Comparison of ENCODE assay signal across 8 mouse cellular contexts in the genomic region with DNA sequence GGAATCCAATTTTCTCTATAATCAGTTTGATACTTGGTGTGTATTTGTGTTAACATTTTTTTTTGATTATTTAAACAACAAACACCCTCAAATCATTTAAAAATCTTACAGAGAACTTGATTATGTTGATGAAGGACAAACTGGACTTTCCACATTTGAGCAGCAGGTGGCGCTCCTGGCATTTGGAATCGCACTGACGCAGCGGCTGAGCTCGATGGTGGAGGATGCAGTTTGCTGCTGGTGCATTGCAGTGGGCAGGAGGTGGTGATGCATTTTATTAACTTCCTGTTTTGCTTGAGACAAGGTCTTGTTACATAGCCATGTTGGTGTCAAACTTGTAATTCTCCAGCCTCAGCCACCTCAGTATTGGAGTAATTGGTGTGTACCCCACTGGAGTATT. TPM values are rescaled to one million over a fixed set of nuclear protein-coding genes. Genes with fewer than 3 reads are reported as not detected.
DNase-seq lines count a peak whose midpoint lies in the region; ATAC-seq and TF ChIP-seq lines count a peak whose summit lies in the region.

No protein-coding gene starts in this region.

- no peaks in the 10 kb centered on the region for H3K4me1 ChIP-seq in cerebellum, adult 2 months (ENCODE audit: control insufficient read depth, insufficient read depth, low read length)
- H3K4me1 ChIP-seq in intestine, postnatal 0 days (replicated peaks; ENCODE audit: control insufficient read depth, insufficient read depth, low read length) = no peaks in the 10 kb centered on the region
- no peaks in the 10 kb centered on the region for H3K4me1 ChIP-seq in limb, embryonic 12.5 days (replicated peaks)
- no peaks in the 10 kb centered on the region for H3K4me1 ChIP-seq in stomach, embryonic 16.5 days (ENCODE audit: control insufficient read depth, insufficient read depth, low read length)

- intact Hi-C loops in heart, postnatal 25 days (cut with DNase I) = loop anchor here (1.0 kb wide), 1 partner anchor 423 kb away; no protein-coding TSS in a partner anchor

- no peak for TF ChIP-seq POLR2A in cerebellum, adult 2 months (IDR thresholded peaks at IDR 0.05; ENCODE audit: borderline replicate concordance, insufficient read depth, low read length)

- WGBS in cerebellum, adult 2 months = under 1% methylated on average over 5 of the region's 5 CpGs
- WGBS in intestine, postnatal 0 days = 1% methylated on average over 5 of the region's 5 CpGs
- under 1% methylated on average over 5 of the region's 5 CpGs for WGBS in limb, embryonic 12.5 days
- WGBS in stomach, embryonic 16.5 days = under 1% methylated on average over 5 of the region's 5 CpGs

- H3K27me3 ChIP-seq in cerebellum, adult 2 months (ENCODE audit: control insufficient read depth, insufficient read depth, low read length) = no peaks in the 10 kb centered on the region
- H3K27me3 ChIP-seq in intestine, postnatal 0 days (replicated peaks; ENCODE audit: control insufficient read depth, insufficient read depth, low read length) = no peaks in the 10 kb centered on the region
- peaks cover 7% of the 10 kb centered on the region for H3K27me3 ChIP-seq in limb, embryonic 12.5 days
- H3K27me3 ChIP-seq in stomach, embryonic 16.5 days (ENCODE audit: control insufficient read depth, insufficient read depth, low read length) = no peaks in the 10 kb centered on the region; the same call in 1 of the 2 replicates

- H3K4me3 ChIP-seq in cerebellum, adult 2 months (replicated peaks; ENCODE audit: insufficient read depth, low read depth, low read length) = no peak overlapping the region
- no peak overlapping the region for H3K4me3 ChIP-seq in intestine, postnatal 0 days (ENCODE audit: low read depth, low read length)
- H3K4me3 ChIP-seq in limb, embryonic 12.5 days (replicated peaks) = no peak overlapping the region
- H3K4me3 ChIP-seq in stomach, embryonic 16.5 days (replicated peaks; ENCODE audit: low read length) = no peak overlapping the region

- H3K36me3 ChIP-seq in intestine, postnatal 0 days (ENCODE audit: control insufficient read depth, insufficient read depth) = no peaks in the 10 kb centered on the region
- H3K36me3 ChIP-seq in limb, embryonic 12.5 days = no peaks in the 10 kb centered on the region
- H3K36me3 ChIP-seq in stomach, embryonic 16.5 days (ENCODE audit: control insufficient read depth, insufficient read depth, low read length) = no peaks in the 10 kb centered on the region

- H3K9me3 ChIP-seq in intestine, postnatal 0 days (ENCODE audit: control insufficient read depth) = no peaks in the 10 kb centered on the region
- H3K9me3 ChIP-seq in limb, embryonic 12.5 days = no peaks in the 10 kb centered on the region
- no peaks in the 10 kb centered on the region for H3K9me3 ChIP-seq in stomach, embryonic 16.5 days (replicated peaks; ENCODE audit: control insufficient read depth, low read length)

- peak; percentile 74 for ATAC-seq in frontal cortex, adult (ENCODE audit: low TSS enrichment)
- ATAC-seq in intestine, postnatal 0 days = no peak
- peak; percentile 46; the same call in 1 of the 2 replicates for ATAC-seq in limb, embryonic 12.5 days (ENCODE audit: insufficient number of reproducible peaks, insufficient read depth, low FRiP score, low TSS enrichment, low read depth)
- ATAC-seq in stomach, embryonic 16.5 days (ENCODE audit: insufficient read depth, low FRiP score) = peak; percentile 34; the same call in 1 of the 2 replicates

- no peak overlapping the region for H3K9ac ChIP-seq in intestine, postnatal 0 days (ENCODE audit: low read depth, low read length)
- H3K9ac ChIP-seq in limb, embryonic 12.5 days (replicated peaks) = no peak overlapping the region
- no peak overlapping the region for H3K9ac ChIP-seq in stomach, embryonic 16.5 days (ENCODE audit: low read length)

- peak; percentile 30 to 83 for DNase-seq in heart, adult 18-20 months
- no peak for DNase-seq in heart, postnatal 25 days (ENCODE audit: low spot score)
- peak; percentile 45 to 76 for DNase-seq in cerebellum, adult 2 months
- DNase-seq in natural killer cell, adult 2 months (ENCODE audit: low spot score in 2 of 2) = peak; percentile 14 to 41

- H3K4me2 ChIP-seq in intestine, postnatal 0 days (replicated peaks; ENCODE audit: low read depth) = no peak overlapping the region
- no peak overlapping the region for H3K4me2 ChIP-seq in limb, embryonic 12.5 days
- no peak overlapping the region for H3K4me2 ChIP-seq in stomach, embryonic 16.5 days (ENCODE audit: low read depth, low read length)

- TF ChIP-seq CTCF in cerebellum, adult 2 months (IDR thresholded peaks at IDR 0.05; ENCODE audit: borderline replicate concordance, insufficient read depth, low read depth, low read length) = peak; percentile 97
- TF ChIP-seq CTCF in intestine, postnatal 0 days (IDR thresholded peaks at IDR 0.05; ENCODE audit: low read depth) = peak; percentile 95

- H3K27ac ChIP-seq in cerebellum, adult 2 months (ENCODE audit: insufficient read depth, low read length) = no peak overlapping the region
- no peak overlapping the region for H3K27ac ChIP-seq in intestine, postnatal 0 days (ENCODE audit: low read depth, low read length)
- H3K27ac ChIP-seq in limb, embryonic 12.5 days = no peak overlapping the region
- no peak overlapping the region for H3K27ac ChIP-seq in stomach, embryonic 16.5 days (ENCODE audit: low read length)

RNA-seq across cellular contexts. Expression of gene Dclk3, which starts 56.7 kb away (rescaled TPM):
- total RNA-seq in heart, adult 18-20 months (2021) = under 1 TPM; 0.07 to 0.36 TPM
- total RNA-seq in heart, postnatal 25 days (2021) = under 1 TPM; 0.16 to 0.59 TPM
- polyA plus RNA-seq in cerebellum, adult 2 months (2012; rRNA removed) = 5.1 and 5.3 TPM in 2 replicates
- polyA plus RNA-seq in intestine, postnatal 0 days (2015; fragmentation: Nextera tagmentation; extraction: Ambion mirVana) = 1.1 and 1.4 TPM in 2 replicates
- 0.39 and 0.67 TPM in 2 replicates for polyA plus RNA-seq in limb, embryonic 12.5 days (2016; fragmentation: Nextera tagmentation; extraction: Ambion mirVana)
- 0.19 and 0.31 TPM in 2 replicates for polyA plus RNA-seq in stomach, embryonic 16.5 days (2015; fragmentation: Nextera tagmentation; extraction: Ambion mirVana)
